Mouse (Mus musculus) adrenal gland, adult 2 months (tissue): ENCODE data around the gene Ndufs7. TPM values are rescaled to one million over a fixed set of nuclear protein-coding genes. Genes with fewer than 3 reads are reported as not detected.
"Not testable (repeated sequence)": the region's sequence is repeated elsewhere in the genome, so short reads cannot be mapped to it uniquely, and the experiment has no call there.

ENCODE experiments used
- DNase-seq: peaks from one replicate; pipeline ENCODE4 v3.0.0; 2021
- long read RNA-seq: library from polyadenylated mRNA; stranded (forward); transcript quantifications from one replicate; pipeline ENCODE4 v2.0.0, GENCODE M21; 2021
- polyA plus RNA-seq: library from polyadenylated mRNA; depleted of rRNA; stranded (reverse); fragments of >200 nt; gene quantifications from 2 replicates; pipeline ENCODE4 v1.2.3, GENCODE M21; 2012; rRNA removed
- total RNA-seq, 2 experiments: library from RNA; stranded (reverse); gene quantifications; 2 replicates each; pipeline ENCODE4 v1.2.3; 2021

Gene Ndufs7
- total RNA-seq: 100 to 1,000 TPM; 295 to 337 TPM
- polyA plus RNA-seq: 1,122 and 1,204 TPM in 2 replicates
- long read RNA-seq, transcript Ndufs7-201 (8 exons, 758 nt): major isoform, 255 of 477 reads
- long read RNA-seq, transcript Ndufs7-206 (8 exons, 722 nt): minor isoform, 5 of 477 reads
- long read RNA-seq, partial matches to known transcripts: 202 of 477 reads
- long read RNA-seq, other reads (novel, unspliced or antisense): 12 of 477 reads

DNA sequence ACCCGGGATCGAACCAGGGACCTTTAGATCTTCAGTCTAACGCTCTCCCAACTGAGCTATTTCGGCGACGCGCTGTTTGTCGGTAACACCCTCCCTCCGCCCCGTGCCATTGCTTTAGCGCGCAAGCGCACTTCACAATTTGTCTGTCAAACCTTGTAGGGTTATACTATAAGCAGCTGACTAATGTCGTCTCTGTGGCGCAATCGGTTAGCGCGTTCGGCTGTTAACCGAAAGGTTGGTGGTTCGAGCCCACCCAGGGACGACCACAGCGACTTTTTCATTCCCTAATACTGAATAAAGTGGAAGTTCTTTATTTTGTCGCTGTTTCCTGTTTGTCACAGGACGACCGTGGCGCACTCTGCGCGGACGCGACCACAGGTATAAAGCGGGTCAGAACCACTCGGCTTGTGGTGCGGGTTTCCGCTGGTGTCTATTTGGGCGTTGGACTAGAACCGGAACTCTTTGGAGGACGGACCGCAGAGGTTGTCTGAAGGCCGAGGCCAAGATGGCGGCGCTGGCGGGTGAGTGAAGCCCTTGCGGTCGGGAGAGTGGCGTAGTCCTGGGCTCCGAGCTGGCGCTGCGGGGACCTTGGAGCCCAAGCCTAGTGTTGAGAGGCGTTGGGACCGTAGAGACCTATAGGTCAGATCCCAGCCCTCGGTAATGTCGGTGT is at the start of gene Ndufs7:
Gene Ndufs7 (plus strand): TSS at position 151 of the 670 bp plus-strand sequence.
- peak; percentile 95 for DNase-seq

DNA sequence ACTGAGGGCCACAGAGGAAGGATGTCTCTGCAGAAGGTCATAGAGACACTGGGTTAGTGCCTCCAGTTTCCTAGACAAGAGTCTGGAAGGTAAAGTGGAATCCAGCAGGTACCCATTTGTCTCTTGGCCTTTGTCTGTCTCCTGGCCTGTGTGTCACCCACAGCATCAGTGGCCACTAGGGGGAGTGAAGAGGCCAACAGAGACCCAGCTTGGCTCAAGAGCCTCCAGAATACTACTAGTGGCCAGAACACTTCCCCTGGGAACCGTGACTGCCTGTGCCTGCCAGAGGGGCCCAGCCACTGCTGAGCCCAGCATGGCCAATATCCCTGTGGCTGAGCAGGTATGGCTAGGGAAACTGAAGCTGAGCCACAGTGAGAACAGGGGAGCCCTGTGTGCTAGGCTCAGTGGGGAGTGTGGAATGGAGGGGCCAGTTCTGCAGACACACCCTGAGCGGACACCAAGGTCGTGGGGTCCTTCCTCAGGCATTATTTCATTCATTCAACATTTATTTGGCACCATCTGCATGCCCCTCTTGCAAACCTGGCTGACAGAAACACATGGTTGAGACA is 49.4 kb upstream of the Ndufs7 start:
- DNase-seq: peak; percentile 85

DNA sequence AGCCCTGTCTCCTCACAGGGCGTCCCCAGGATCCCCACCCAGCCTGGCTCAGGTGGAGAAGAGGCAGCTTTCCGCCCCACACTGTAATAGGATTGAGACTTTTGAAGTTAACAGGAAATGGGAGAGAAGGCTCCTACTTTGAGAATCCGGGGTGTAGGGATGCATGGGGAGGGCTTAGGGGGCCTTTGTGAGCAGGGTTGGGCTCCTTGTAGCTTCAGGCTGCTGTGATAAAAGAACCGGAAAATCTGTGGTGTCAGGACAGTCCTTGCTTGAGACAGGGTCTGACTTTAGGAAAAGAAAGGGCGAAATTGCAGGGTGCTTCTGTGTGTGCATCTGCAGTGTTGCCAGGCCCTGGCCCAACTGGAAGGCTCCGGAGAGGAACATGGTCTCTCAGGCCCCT is 48.4 kb upstream of the Ndufs7 start:
- DNase-seq: no peak

DNA sequence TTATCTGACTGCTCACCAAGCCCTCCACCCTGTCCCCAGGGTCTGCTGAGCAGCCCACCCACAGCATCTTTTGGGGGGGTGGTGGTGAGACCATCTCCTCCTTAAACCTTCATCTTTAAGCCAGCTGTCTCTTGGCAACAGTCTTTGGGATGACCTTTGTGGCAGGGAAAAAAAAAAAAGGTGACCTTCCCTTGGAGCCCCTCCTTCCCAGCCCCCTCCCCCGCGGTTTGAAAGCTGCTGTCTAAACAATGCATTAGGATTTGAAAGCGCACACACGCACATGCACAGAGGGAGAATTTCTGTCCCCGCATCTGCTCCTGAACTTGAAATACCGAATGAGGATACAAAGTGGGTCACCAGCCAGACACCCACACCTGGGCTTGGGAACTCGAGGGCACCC is 44.9 kb upstream of the Ndufs7 start:
- no peak for DNase-seq

DNA sequence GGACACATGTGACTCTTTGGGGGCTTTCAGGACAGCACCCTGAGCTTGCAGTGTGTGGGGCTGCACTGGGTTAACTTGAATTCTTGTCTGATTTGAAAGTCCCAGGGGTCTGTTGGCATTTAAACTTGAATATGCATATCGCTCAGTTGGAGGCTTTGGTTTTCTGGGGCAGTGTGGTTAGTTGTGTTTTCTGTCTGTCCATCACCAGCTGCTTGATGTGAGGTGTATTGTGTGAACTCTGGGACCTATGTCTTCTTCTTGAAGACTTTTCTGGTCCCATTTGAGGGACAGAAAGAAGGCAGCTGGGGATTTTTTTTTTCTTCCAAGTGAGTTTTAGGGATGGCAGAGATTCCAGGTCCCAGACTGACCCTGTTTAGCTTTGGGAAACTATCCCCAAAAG is 41.7 kb upstream of the Ndufs7 start:
- DNase-seq: no peak

GRCm38 (mm10) chr10:80207676-80208075 is 41.2 kb upstream of the Ndufs7 start:
- no peak for DNase-seq

GRCm38 (mm10) chr10:80208248-80208647 is 40.7 kb upstream of the Ndufs7 start:
- DNase-seq: no peak

DNA sequence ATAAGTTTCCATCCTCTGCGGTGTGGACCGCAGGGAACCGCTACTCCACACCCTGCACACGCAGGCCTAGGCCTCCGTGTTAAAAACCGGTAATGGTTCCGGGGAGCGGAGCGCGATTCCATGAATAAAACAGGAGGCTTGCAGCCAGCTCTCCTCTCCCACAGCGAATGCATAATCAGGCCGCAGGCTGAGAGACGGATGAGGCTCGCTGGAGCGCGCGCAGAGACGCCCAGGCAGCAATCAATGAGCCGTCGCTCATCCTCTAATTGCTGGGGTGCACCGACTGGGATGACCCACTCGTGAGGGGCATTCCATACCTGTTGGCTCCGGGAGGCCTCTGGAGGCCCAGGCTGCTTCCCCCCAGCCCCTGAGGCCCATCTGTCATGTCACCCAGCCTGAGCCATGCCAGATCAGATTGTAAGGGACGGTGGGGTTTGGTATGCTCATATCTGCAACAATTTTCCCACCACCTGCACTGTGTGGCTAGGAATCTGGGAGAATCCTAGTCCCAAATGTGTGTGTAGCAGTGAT is 40.0 kb upstream of the Ndufs7 start:
- no peak for DNase-seq

DNA sequence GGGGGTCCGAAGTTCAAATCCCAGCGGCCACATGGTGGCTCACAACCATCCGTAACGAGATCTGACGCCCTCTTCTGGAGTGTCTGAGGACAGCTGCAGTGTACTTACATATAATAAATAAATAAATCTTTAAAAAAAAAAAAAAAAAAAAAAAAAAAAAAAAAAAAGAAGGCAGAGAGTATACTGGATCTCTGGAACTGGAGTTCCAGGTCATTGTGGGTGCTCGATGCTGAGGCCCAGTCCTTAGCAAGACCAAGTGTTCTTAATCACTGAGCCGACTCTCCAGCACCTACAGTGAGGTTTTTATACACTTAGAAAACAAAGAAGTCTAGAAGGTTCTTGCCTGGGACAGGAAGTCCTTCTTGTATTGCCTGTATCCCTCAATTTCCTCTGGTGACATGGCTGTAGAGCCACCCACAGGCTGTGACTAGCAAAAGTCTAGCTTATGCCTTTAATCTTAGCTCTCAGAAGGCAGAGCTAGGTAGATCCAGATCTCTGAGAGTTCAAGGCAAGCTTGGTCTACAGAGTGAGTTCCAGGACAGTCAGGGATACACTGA is 37.3 kb upstream of the Ndufs7 start:
- DNase-seq: not testable (repeated sequence)

GRCm38 (mm10) chr10:80215048-80215772 is 33.7 kb upstream of the Ndufs7 start:
- no peak for DNase-seq

- DNase-seq: no peak
Measured at GRCm38 (mm10) chr10:80220676-80221075, 28.2 kb upstream of the Ndufs7 start.

- not testable (repeated sequence) for DNase-seq
Measured at GRCm38 (mm10) chr10:80223137-80223536, 25.8 kb upstream of the Ndufs7 start.

- DNase-seq: no peak
Measured at GRCm38 (mm10) chr10:80226071-80226415, 22.9 kb upstream of the Ndufs7 start.

GRCm38 (mm10) chr10:80226416-80227165 is 22.3 kb upstream of the Ndufs7 start, which contains the start of gene Mum1:
Gene Mum1, plus strand, starts transcription at chr10:80226434.
- peak; percentile 100 for DNase-seq

DNA sequence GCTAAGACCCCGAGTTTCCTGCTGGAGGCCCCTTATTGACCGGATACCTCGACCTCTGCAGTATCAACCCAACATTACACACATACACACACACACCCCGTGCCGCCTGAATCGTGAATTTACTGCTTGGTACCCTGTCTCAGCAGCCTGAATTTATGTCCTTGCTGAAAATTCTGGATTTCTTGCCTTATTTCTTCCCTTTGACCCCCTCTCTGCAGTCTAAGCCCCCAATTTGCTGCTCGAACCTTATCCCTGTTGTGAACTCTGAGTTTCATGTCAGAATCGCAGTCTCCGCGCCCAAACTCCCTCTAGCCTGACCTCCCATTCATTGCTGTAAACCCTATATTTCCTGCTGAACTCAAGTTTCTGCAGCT is 21.8 kb upstream of the Ndufs7 start:
- DNase-seq: no peak

DNA sequence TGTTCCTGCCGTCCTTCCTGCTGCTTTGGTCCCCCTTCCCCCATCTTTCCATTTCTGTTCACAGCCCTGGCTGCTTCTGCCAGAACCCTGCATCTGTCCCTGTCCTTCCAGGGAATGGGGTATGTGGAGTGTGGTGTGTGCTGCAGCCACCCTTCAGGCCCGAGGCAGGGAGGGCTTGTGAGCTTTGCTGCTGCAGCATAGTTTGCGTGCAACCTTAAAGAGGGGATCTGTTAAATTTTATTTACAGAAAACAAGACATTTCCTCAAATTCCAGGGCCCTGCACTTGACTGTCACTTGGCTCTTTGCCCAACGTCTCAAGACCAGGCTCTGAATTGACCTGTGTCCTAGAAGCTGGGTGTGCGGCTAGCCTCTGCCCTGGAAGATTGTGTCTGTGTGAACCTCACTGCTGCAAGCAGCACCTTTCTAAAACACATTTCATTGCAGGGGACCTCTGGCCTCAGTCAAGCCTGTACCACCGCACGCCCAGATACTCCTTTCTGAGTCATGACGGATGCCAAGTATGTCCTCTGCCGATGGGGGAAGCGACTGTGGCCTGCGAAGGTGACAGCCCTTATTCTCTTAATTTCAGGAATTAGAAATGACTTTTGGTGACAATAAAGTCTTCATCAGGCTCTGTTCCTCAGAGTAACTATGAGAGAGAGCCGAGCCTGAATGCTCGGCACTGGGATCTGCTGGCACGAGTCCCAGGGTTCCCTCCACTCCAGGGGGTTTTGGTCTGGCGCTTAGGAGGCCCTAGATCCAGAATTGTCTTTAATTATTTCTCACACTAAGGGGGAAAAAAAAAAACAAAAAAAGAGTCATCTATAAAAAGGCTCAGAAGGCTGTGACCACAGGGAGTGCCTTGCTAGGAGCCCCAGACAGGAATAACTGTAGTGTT is 20.8 kb upstream of the Ndufs7 start:
- DNase-seq: no peak

GRCm38 (mm10) chr10:80236145-80236825 is 12.6 kb upstream of the Ndufs7 start:
- DNase-seq: no peak

GRCm38 (mm10) chr10:80237020-80237419 is 11.9 kb upstream of the Ndufs7 start:
- DNase-seq: no peak

DNA sequence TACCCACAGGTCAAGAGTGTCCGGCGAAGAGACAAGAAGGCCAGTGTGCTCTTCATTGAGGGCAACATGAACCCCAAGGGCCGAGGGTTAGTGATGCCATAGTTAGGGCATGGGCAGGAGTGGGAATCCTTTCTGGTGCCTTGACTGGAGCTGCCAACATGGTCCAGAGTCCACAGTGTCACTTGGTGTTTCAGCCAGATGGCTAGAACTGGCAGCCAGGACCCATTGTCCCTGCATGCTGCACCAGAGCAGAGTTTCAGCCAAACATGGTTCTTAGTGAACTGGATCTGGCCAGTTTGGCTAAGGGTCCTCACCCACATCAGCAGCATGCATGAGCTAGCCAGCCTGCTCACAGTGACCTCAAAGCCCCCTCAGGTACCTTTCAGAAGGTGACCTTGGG is 10.6 kb upstream of the Ndufs7 start:
- no peak for DNase-seq

- no peak for DNase-seq
Measured at GRCm38 (mm10) chr10:80239791-80240190, 9.1 kb upstream of the Ndufs7 start.
